Mouse (Mus musculus): ENCODE data around the gene Naglu. TPM values are rescaled to one million over a fixed set of nuclear protein-coding genes. Genes with fewer than 3 reads are reported as not detected.
"Not testable (repeated sequence)": the region's sequence is repeated elsewhere in the genome, so short reads cannot be mapped to it uniquely, and the experiment has no call there.

Gene Naglu
- polyA plus RNA-seq, 2 experiments = 10.3 to 12.8 TPM

GRCm38 (mm10) chr11:101118105-101118504, 48.3 kb downstream of the Naglu start:
- H3K4me1 ChIP-seq (ENCODE audit: control insufficient read depth, insufficient read depth, low read length) = peaks cover 18% of the 10 kb centered on the region
- no peak for DNase-seq (ENCODE audit: low spot score)
- no peak for TF ChIP-seq POLR2A (IDR thresholded peaks at IDR 0.05; ENCODE audit: borderline replicate concordance, extremely low read depth, insufficient read depth, insufficient read length)
- peaks cover 12% of the 10 kb centered on the region; the same call in 1 of the 2 replicates for H3K36me3 ChIP-seq (ENCODE audit: control insufficient read depth, insufficient read depth, low read length)
- no peaks in the 10 kb centered on the region for H3K9me3 ChIP-seq (ENCODE audit: control insufficient read depth, low read length)
- peak overlapping the region; percentile 88 for H3K4me2 ChIP-seq (replicated peaks; ENCODE audit: low read depth, low read length, severe bottlenecking)
- no peaks in the 10 kb centered on the region for H3K27me3 ChIP-seq (ENCODE audit: control insufficient read depth, insufficient read depth, low read length)
- H3K27ac ChIP-seq (replicated peaks; ENCODE audit: low read depth, low read length) = no peak overlapping the region
- ATAC-seq (ENCODE audit: low FRiP score, low read depth) = no peak
- 52% methylated on average over 4 of the region's 4 CpGs for WGBS
- no peak overlapping the region for H3K9ac ChIP-seq (ENCODE audit: low read depth, low read length, severe bottlenecking)
- H3K4me3 ChIP-seq (replicated peaks; ENCODE audit: low read length) = peak overlapping the region; percentile 91; the same call in 1 of the 2 replicates

GRCm38 (mm10) chr11:101119131-101119760, 49.4 kb downstream of the Naglu start:
- H3K4me2 ChIP-seq (replicated peaks; ENCODE audit: low read depth, low read length, severe bottlenecking) = peak overlapping the region; percentile 88
- peak overlapping the region; percentile 91 for H3K4me3 ChIP-seq (replicated peaks; ENCODE audit: low read length)
- WGBS = under 1% methylated on average over 26 of the region's 39 CpGs
- peaks cover 18% of the 10 kb centered on the region for H3K4me1 ChIP-seq (ENCODE audit: control insufficient read depth, insufficient read depth, low read length)
- H3K9ac ChIP-seq (ENCODE audit: low read depth, low read length, severe bottlenecking) = peak overlapping the region; percentile 83
- peaks cover 19% of the 10 kb centered on the region; the same call in 1 of the 2 replicates for H3K36me3 ChIP-seq (ENCODE audit: control insufficient read depth, insufficient read depth, low read length)
- 0 out of 2 replicates have a peak, but pooled peaks have one; percentile 28 for TF ChIP-seq POLR2A (IDR thresholded peaks at IDR 0.05; ENCODE audit: borderline replicate concordance, extremely low read depth, insufficient read depth, insufficient read length)
- H3K9me3 ChIP-seq (ENCODE audit: control insufficient read depth, low read length) = no peaks in the 10 kb centered on the region
- ATAC-seq (ENCODE audit: low FRiP score, low read depth) (peak; percentile 54), DNase-seq (ENCODE audit: low spot score) (no peak)
- H3K27ac ChIP-seq (replicated peaks; ENCODE audit: low read depth, low read length) = peak overlapping the region; percentile 50; the same call in 1 of the 2 replicates
- H3K27me3 ChIP-seq (ENCODE audit: control insufficient read depth, insufficient read depth, low read length) = no peaks in the 10 kb centered on the region

- Histone ChIP-seq H3K4me2 (replicated peaks; ENCODE audit: low read depth, low read length, severe bottlenecking) (peak within 1 kb of the TSS; percentile 88), H3K9ac (ENCODE audit: low read depth, low read length, severe bottlenecking) (peak within 1 kb of the TSS; percentile 83), H3K4me3 (replicated peaks; ENCODE audit: low read length) (peak within 1 kb of the TSS; percentile 91), H3K36me3 (ENCODE audit: control insufficient read depth, insufficient read depth, low read length) (peaks cover 23% of the 10 kb centered on the region), H3K9me3 (ENCODE audit: control insufficient read depth, low read length) (no peaks in the 10 kb centered on the region), H3K4me1 (ENCODE audit: control insufficient read depth, insufficient read depth, low read length) (peaks cover 18% of the 10 kb centered on the region), H3K27me3 (ENCODE audit: control insufficient read depth, insufficient read depth, low read length) (no peaks in the 10 kb centered on the region), H3K27ac (replicated peaks; ENCODE audit: low read depth, low read length) (peak within 1 kb of the TSS; percentile 88)
- peak; percentile 99 for DNase-seq (ENCODE audit: low spot score)
- peak; percentile 96 for ATAC-seq (ENCODE audit: low FRiP score, low read depth)
- under 1% methylated on average over 57 of the region's 61 CpGs for WGBS
- TF ChIP-seq POLR2A (IDR thresholded peaks at IDR 0.05; ENCODE audit: borderline replicate concordance, extremely low read depth, insufficient read depth, insufficient read length) = peak; percentile 97; the same call in 1 of the 2 replicates
These were observed 50.1 kb downstream of the Naglu start, which contains the start of the genes Retreg3 and Tubg1 for GRCm38 (mm10) chr11:101119761-101120544. Gene Retreg3, minus strand, starts transcription at chr11:101119893. Gene Tubg1, plus strand, starts transcription at chr11:101119938.

GRCm38 (mm10) chr11:101120545-101121188, 50.9 kb downstream of the Naglu start:
- H3K4me2 ChIP-seq (replicated peaks; ENCODE audit: low read depth, low read length, severe bottlenecking) = peak overlapping the region; percentile 79
- H3K9me3 ChIP-seq (ENCODE audit: control insufficient read depth, low read length) = no peaks in the 10 kb centered on the region
- peaks cover 27% of the 10 kb centered on the region for H3K36me3 ChIP-seq (ENCODE audit: control insufficient read depth, insufficient read depth, low read length)
- peaks cover 18% of the 10 kb centered on the region for H3K4me1 ChIP-seq (ENCODE audit: control insufficient read depth, insufficient read depth, low read length)
- no peaks in the 10 kb centered on the region for H3K27me3 ChIP-seq (ENCODE audit: control insufficient read depth, insufficient read depth, low read length)
- H3K27ac ChIP-seq (replicated peaks; ENCODE audit: low read depth, low read length) = peak overlapping the region; percentile 88
- ATAC-seq (ENCODE audit: low FRiP score, low read depth) = no peak
- H3K4me3 ChIP-seq (replicated peaks; ENCODE audit: low read length) = peak overlapping the region; percentile 91
- no peak for DNase-seq (ENCODE audit: low spot score)
- 23% methylated on average over 19 of the region's 19 CpGs for WGBS
- no peak for TF ChIP-seq POLR2A (IDR thresholded peaks at IDR 0.05; ENCODE audit: borderline replicate concordance, extremely low read depth, insufficient read depth, insufficient read length)
- peak overlapping the region; percentile 75 for H3K9ac ChIP-seq (ENCODE audit: low read depth, low read length, severe bottlenecking)

GRCm38 (mm10) chr11:101124494-101124893, 54.7 kb downstream of the Naglu start:
- not testable (repeated sequence) for H3K9me3 ChIP-seq (ENCODE audit: control insufficient read depth, low read length); H3K4me1 ChIP-seq (ENCODE audit: control insufficient read depth, insufficient read depth, low read length); H3K9ac ChIP-seq (ENCODE audit: low read depth, low read length, severe bottlenecking); H3K4me2 ChIP-seq (replicated peaks; ENCODE audit: low read depth, low read length, severe bottlenecking); H3K27ac ChIP-seq (replicated peaks; ENCODE audit: low read depth, low read length); H3K4me3 ChIP-seq (replicated peaks; ENCODE audit: low read length); H3K27me3 ChIP-seq (ENCODE audit: control insufficient read depth, insufficient read depth, low read length); ATAC-seq (ENCODE audit: low FRiP score, low read depth); DNase-seq (ENCODE audit: low spot score)
- 92% methylated on average over 8 of the region's 8 CpGs for WGBS
- peaks cover 33% of the 10 kb centered on the region for H3K36me3 ChIP-seq (ENCODE audit: control insufficient read depth, insufficient read depth, low read length)

GRCm38 (mm10) chr11:101125008-101125407, 55.2 kb downstream of the Naglu start:
- H3K4me2 ChIP-seq (replicated peaks; ENCODE audit: low read depth, low read length, severe bottlenecking); H3K4me3 ChIP-seq (replicated peaks; ENCODE audit: low read length); H3K27me3 ChIP-seq (ENCODE audit: control insufficient read depth, insufficient read depth, low read length); DNase-seq (ENCODE audit: low spot score); H3K9ac ChIP-seq (ENCODE audit: low read depth, low read length, severe bottlenecking); H3K27ac ChIP-seq (replicated peaks; ENCODE audit: low read depth, low read length); H3K4me1 ChIP-seq (ENCODE audit: control insufficient read depth, insufficient read depth, low read length); ATAC-seq (ENCODE audit: low FRiP score, low read depth); H3K9me3 ChIP-seq (ENCODE audit: control insufficient read depth, low read length): not testable (repeated sequence)
- 93% methylated on average over 4 of the region's 9 CpGs for WGBS
- H3K36me3 ChIP-seq (ENCODE audit: control insufficient read depth, insufficient read depth, low read length) = peaks cover 33% of the 10 kb centered on the region

Data from limb, embryonic 14.5 days (tissue).